Mouse (Mus musculus): Measurements from ENCODE around the gene G430095P16Rik. TPM values are rescaled to one million over a fixed set of nuclear protein-coding genes. Genes with fewer than 3 reads are reported as not detected.

The G430095P16Rik gene
- polyA plus RNA-seq, 1 experiment from 2014 or later = 7.7 TPM

DNA sequence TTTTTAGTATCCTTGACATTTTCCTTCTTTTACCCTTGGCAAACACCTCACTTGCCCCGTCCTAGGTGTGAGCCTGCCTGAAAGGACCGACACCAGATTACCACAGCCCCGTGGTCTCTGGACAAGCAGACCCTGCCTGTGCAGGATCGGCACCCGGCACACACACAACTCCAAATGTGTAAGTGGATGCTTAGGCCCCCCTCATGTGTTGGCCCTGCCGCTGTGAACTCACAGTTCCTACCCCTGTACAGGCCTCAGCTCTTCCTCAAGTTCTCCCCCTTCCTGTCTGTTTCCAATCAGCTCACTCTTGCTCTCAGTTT, 317 bp upstream of the G430095P16Rik start:
- DNase-seq (ENCODE audit: low spot score) (no peak), ATAC-seq (ENCODE audit: insufficient number of reproducible peaks, low FRiP score, low TSS enrichment, low read depth) (no peak; the same call in 1 of the 2 replicates)
- H3K27ac ChIP-seq (replicated peaks; ENCODE audit: low read depth, low read length) = peak overlapping the region; percentile 99
- 24% methylated on average over 6 of the region's 6 CpGs for WGBS
- H3K4me1 ChIP-seq (ENCODE audit: control insufficient read depth, insufficient read depth, low read length) = peaks cover 55% of the 10 kb centered on the region
- H3K36me3 ChIP-seq (ENCODE audit: control insufficient read depth, insufficient read depth, low read length) = peaks cover 3% of the 10 kb centered on the region; the same call in 1 of the 2 replicates
- 0 out of 2 replicates have a peak, but pooled peaks cover 3% of the 10 kb centered on the region for H3K27me3 ChIP-seq (ENCODE audit: control insufficient read depth, insufficient read depth, low read length)
- H3K9ac ChIP-seq (ENCODE audit: low read length) = peak overlapping the region; percentile 66
- H3K4me3 ChIP-seq (ENCODE audit: low read depth, low read length) = peak overlapping the region; percentile 22; the same call in 1 of the 2 replicates
- no peaks in the 10 kb centered on the region for H3K9me3 ChIP-seq (ENCODE audit: control insufficient read depth, low read length)
- H3K4me2 ChIP-seq (ENCODE audit: low read depth, severe bottlenecking) = peak overlapping the region; percentile 55

- peak; percentile 64 for DNase-seq (ENCODE audit: low spot score)
- H3K4me2 ChIP-seq (ENCODE audit: low read depth, severe bottlenecking) = peak overlapping the region; percentile 55
- peaks cover 4% of the 10 kb centered on the region; the same call in 1 of the 2 replicates for H3K36me3 ChIP-seq (ENCODE audit: control insufficient read depth, insufficient read depth, low read length)
- 13% methylated on average over 7 of the region's 7 CpGs for WGBS
- H3K4me1 ChIP-seq (ENCODE audit: control insufficient read depth, insufficient read depth, low read length) = peaks cover 59% of the 10 kb centered on the region
- 0 out of 2 replicates have a peak, but pooled peaks cover 3% of the 10 kb centered on the region for H3K27me3 ChIP-seq (ENCODE audit: control insufficient read depth, insufficient read depth, low read length)
- peak overlapping the region; percentile 99 for H3K27ac ChIP-seq (replicated peaks; ENCODE audit: low read depth, low read length)
- peak overlapping the region; percentile 22; the same call in 1 of the 2 replicates for H3K4me3 ChIP-seq (ENCODE audit: low read depth, low read length)
- no peak for ATAC-seq (ENCODE audit: insufficient number of reproducible peaks, low FRiP score, low TSS enrichment, low read depth)
- no peaks in the 10 kb centered on the region for H3K9me3 ChIP-seq (ENCODE audit: control insufficient read depth, low read length)
- peak overlapping the region; percentile 66 for H3K9ac ChIP-seq (ENCODE audit: low read length)
Measured at GRCm38 (mm10) chr8:84723571-84723900, 729 bp downstream of the G430095P16Rik start.

- DNase-seq (ENCODE audit: low spot score) (no peak), ATAC-seq (ENCODE audit: insufficient number of reproducible peaks, low FRiP score, low TSS enrichment, low read depth) (no peak)
- H3K4me1 ChIP-seq (ENCODE audit: control insufficient read depth, insufficient read depth, low read length) = peaks cover 58% of the 10 kb centered on the region
- WGBS = 38% methylated on average over 9 of the region's 9 CpGs
- peak overlapping the region; percentile 99 for H3K27ac ChIP-seq (replicated peaks; ENCODE audit: low read depth, low read length)
- H3K9ac ChIP-seq (ENCODE audit: low read length) = peak overlapping the region; percentile 22; the same call in 1 of the 2 replicates
- no peaks in the 10 kb centered on the region for H3K9me3 ChIP-seq (ENCODE audit: control insufficient read depth, low read length)
- H3K4me3 ChIP-seq (ENCODE audit: low read depth, low read length) = no peak overlapping the region
- H3K36me3 ChIP-seq (ENCODE audit: control insufficient read depth, insufficient read depth, low read length) = peaks cover 4% of the 10 kb centered on the region; the same call in 1 of the 2 replicates
- H3K4me2 ChIP-seq (ENCODE audit: low read depth, severe bottlenecking) = peak overlapping the region; percentile 55
- H3K27me3 ChIP-seq (ENCODE audit: control insufficient read depth, insufficient read depth, low read length) = 0 out of 2 replicates have a peak, but pooled peaks cover 3% of the 10 kb centered on the region
Measured at GRCm38 (mm10) chr8:84724683-84725082, 1.9 kb downstream of the G430095P16Rik start.

DNA sequence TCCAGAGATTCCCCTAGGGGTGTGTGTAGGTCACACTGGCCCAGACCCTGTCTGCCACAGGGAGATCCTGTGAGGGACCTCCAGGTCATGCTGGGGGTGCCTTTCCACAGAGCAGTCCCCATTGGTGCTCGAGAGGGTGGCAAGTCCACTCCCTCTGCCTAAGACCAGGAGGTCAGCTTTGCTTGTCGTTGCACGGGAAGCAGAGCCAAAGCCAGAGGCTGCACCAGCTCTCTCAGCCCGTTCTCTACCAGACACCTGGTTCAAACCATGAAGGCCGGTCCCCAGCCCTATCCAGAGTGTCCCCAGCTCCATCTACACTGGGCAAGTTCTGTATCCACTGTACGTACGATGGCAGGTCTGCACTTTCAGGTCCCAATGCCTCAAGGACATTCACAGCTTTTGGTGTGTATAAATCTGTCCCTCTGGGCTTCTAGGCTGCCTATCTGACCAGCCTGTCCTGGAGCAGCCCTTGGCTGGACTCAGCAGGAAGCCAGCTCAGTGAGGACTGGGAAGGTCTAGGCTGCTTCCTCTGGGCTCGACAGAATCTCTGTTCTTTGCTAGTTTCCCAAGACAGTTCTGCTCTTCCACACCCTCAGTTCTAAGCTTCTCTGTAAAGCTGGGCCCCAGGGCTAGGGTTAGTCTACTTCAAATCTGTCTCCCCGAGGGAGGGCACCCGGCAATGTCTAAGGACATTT, 2.6 kb downstream of the G430095P16Rik start:
- no peaks in the 10 kb centered on the region for H3K9me3 ChIP-seq (ENCODE audit: control insufficient read depth, low read length)
- peak overlapping the region; percentile 28; the same call in 1 of the 2 replicates for H3K9ac ChIP-seq (ENCODE audit: low read length)
- 0 out of 2 replicates have a peak, but pooled peaks cover 3% of the 10 kb centered on the region for H3K27me3 ChIP-seq (ENCODE audit: control insufficient read depth, insufficient read depth, low read length)
- H3K4me1 ChIP-seq (ENCODE audit: control insufficient read depth, insufficient read depth, low read length) = peaks cover 58% of the 10 kb centered on the region
- ATAC-seq (ENCODE audit: insufficient number of reproducible peaks, low FRiP score, low TSS enrichment, low read depth) (no peak), DNase-seq (ENCODE audit: low spot score) (no peak)
- WGBS = 53% methylated on average over 10 of the region's 10 CpGs
- H3K27ac ChIP-seq (replicated peaks; ENCODE audit: low read depth, low read length) = peak overlapping the region; percentile 99; the same call in 1 of the 2 replicates
- peaks cover 4% of the 10 kb centered on the region; the same call in 1 of the 2 replicates for H3K36me3 ChIP-seq (ENCODE audit: control insufficient read depth, insufficient read depth, low read length)
- H3K4me2 ChIP-seq (ENCODE audit: low read depth, severe bottlenecking) = no peak overlapping the region
- no peak overlapping the region for H3K4me3 ChIP-seq (ENCODE audit: low read depth, low read length)

DNA sequence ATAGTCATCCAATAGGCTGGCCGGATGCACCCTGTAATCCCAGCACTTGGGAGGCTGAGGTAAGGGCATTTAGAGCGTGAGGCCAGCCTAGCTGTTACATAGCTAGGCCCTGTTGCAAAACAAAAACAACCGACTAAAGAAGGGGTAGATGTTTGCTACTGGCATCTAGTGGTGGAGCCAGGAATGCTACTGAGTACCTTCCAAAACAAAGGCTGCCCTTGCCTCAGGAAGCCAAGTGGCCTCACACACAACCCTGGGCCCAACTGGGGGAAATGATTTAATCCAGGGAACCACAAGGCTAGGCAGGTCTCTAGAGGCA, 3.1 kb downstream of the G430095P16Rik start:
- ATAC-seq (ENCODE audit: insufficient number of reproducible peaks, low FRiP score, low TSS enrichment, low read depth) (no peak), DNase-seq (ENCODE audit: low spot score) (no peak)
- Histone ChIP-seq H3K27ac (replicated peaks; ENCODE audit: low read depth, low read length) (0 out of 2 replicates have a peak overlapping the region, but pooled peaks have one; percentile 99), H3K4me1 (ENCODE audit: control insufficient read depth, insufficient read depth, low read length) (peaks cover 57% of the 10 kb centered on the region), H3K27me3 (ENCODE audit: control insufficient read depth, insufficient read depth, low read length) (0 out of 2 replicates have a peak, but pooled peaks cover 3% of the 10 kb centered on the region), H3K9me3 (ENCODE audit: control insufficient read depth, low read length) (no peaks in the 10 kb centered on the region), H3K36me3 (ENCODE audit: control insufficient read depth, insufficient read depth, low read length) (peaks cover 4% of the 10 kb centered on the region; the same call in 1 of the 2 replicates), H3K4me2 (ENCODE audit: low read depth, severe bottlenecking) (no peak overlapping the region), H3K9ac (ENCODE audit: low read length) (no peak overlapping the region), H3K4me3 (ENCODE audit: low read depth, low read length) (no peak overlapping the region)
- 25% methylated on average over 3 of the region's 3 CpGs for WGBS

- ATAC-seq (ENCODE audit: insufficient number of reproducible peaks, low FRiP score, low TSS enrichment, low read depth) (no peak), DNase-seq (ENCODE audit: low spot score) (no peak)
- H3K9me3 ChIP-seq (ENCODE audit: control insufficient read depth, low read length) = no peaks in the 10 kb centered on the region
- H3K4me1 ChIP-seq (ENCODE audit: control insufficient read depth, insufficient read depth, low read length) = peaks cover 43% of the 10 kb centered on the region
- WGBS = 79% methylated on average over 3 of the region's 3 CpGs
- H3K4me2 ChIP-seq (ENCODE audit: low read depth, severe bottlenecking) = no peak overlapping the region
- no peak overlapping the region for H3K4me3 ChIP-seq (ENCODE audit: low read depth, low read length)
- no peak overlapping the region for H3K27ac ChIP-seq (replicated peaks; ENCODE audit: low read depth, low read length)
- no peaks in the 10 kb centered on the region; the same call in 1 of the 2 replicates for H3K27me3 ChIP-seq (ENCODE audit: control insufficient read depth, insufficient read depth, low read length)
- no peak overlapping the region for H3K9ac ChIP-seq (ENCODE audit: low read length)
- H3K36me3 ChIP-seq (ENCODE audit: control insufficient read depth, insufficient read depth, low read length) = 0 out of 2 replicates have a peak, but pooled peaks cover 4% of the 10 kb centered on the region
Measured at GRCm38 (mm10) chr8:84728474-84728873, 5.7 kb downstream of the G430095P16Rik start.

GRCm38 (mm10) chr8:84729921-84730362, 7.1 kb downstream of the G430095P16Rik start:
- Histone ChIP-seq H3K9ac (ENCODE audit: low read length) (no peak overlapping the region), H3K9me3 (ENCODE audit: control insufficient read depth, low read length) (no peaks in the 10 kb centered on the region), H3K27ac (replicated peaks; ENCODE audit: low read depth, low read length) (no peak overlapping the region), H3K36me3 (ENCODE audit: control insufficient read depth, insufficient read depth, low read length) (0 out of 2 replicates have a peak, but pooled peaks cover 4% of the 10 kb centered on the region), H3K4me2 (ENCODE audit: low read depth, severe bottlenecking) (no peak overlapping the region), H3K4me1 (ENCODE audit: control insufficient read depth, insufficient read depth, low read length) (peaks cover 32% of the 10 kb centered on the region), H3K4me3 (ENCODE audit: low read depth, low read length) (no peak overlapping the region), H3K27me3 (ENCODE audit: control insufficient read depth, insufficient read depth, low read length) (peaks cover 3% of the 10 kb centered on the region; the same call in 1 of the 2 replicates)
- WGBS = 93% methylated on average over 16 of the region's 16 CpGs
- ATAC-seq (ENCODE audit: insufficient number of reproducible peaks, low FRiP score, low TSS enrichment, low read depth) (no peak), DNase-seq (ENCODE audit: low spot score) (no peak)

- H3K36me3 ChIP-seq (ENCODE audit: control insufficient read depth, insufficient read depth, low read length) = 0 out of 2 replicates have a peak, but pooled peaks cover 4% of the 10 kb centered on the region
- H3K4me3 ChIP-seq (ENCODE audit: low read depth, low read length) = no peak overlapping the region
- H3K4me1 ChIP-seq (ENCODE audit: control insufficient read depth, insufficient read depth, low read length) = peaks cover 29% of the 10 kb centered on the region
- no peaks in the 10 kb centered on the region for H3K9me3 ChIP-seq (ENCODE audit: control insufficient read depth, low read length)
- no peak for ATAC-seq (ENCODE audit: insufficient number of reproducible peaks, low FRiP score, low TSS enrichment, low read depth)
- peaks cover 5% of the 10 kb centered on the region; the same call in 1 of the 2 replicates for H3K27me3 ChIP-seq (ENCODE audit: control insufficient read depth, insufficient read depth, low read length)
- 0 out of 2 replicates have a peak overlapping the region, but pooled peaks have one; percentile 33 for H3K27ac ChIP-seq (replicated peaks; ENCODE audit: low read depth, low read length)
- WGBS = 48% methylated on average over 9 of the region's 9 CpGs
- no peak overlapping the region; the same call in 1 of the 2 replicates for H3K4me2 ChIP-seq (ENCODE audit: low read depth, severe bottlenecking)
- no peak for DNase-seq (ENCODE audit: low spot score)
- no peak overlapping the region for H3K9ac ChIP-seq (ENCODE audit: low read length)
Measured at GRCm38 (mm10) chr8:84730541-84731370, 7.9 kb downstream of the G430095P16Rik start.

Measured in limb, embryonic 11.5 days (tissue).